Mouse (Mus musculus) telencephalon, adult 2 months (tissue): ENCODE measurements around the gene Pex14.
"Not testable (repeated sequence)": the region's sequence is repeated elsewhere in the genome, so short reads cannot be mapped to it uniquely, and the experiment has no call there.

Experiments
- DNase-seq: peaks from one replicate; pipeline ENCODE4 v3.0.0-alpha.2; 2011; ENCODE audit warnings: low read depth, low spot score

The Pex14 gene

GRCm38 (mm10) chr4:149103875-149104561 lies 4.3 kb upstream of the Pex14 start, which contains the start of gene Dffa:
Gene Dffa (plus strand): TSS chr4:149104146.
- peak; percentile 72 for DNase-seq

DNA sequence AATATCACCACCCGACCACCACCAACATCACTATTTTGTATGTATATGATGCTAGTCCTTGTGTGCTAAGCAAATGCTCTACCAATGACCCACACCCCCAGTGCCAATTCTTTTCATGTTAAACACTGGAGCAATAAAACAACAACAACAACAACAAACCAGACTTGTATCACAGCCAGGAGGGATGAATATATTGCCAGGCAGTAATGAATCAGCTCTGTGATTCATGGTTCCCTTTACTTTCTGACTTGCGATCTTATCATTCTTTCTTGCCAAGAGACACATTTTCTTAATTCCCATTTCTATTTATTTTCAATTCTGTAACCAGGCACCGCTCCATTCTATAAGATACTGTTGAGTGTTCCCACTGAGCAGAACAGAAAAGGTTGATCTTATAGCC lies 1.8 kb upstream of the Pex14 start:
- no peak for DNase-seq

DNA sequence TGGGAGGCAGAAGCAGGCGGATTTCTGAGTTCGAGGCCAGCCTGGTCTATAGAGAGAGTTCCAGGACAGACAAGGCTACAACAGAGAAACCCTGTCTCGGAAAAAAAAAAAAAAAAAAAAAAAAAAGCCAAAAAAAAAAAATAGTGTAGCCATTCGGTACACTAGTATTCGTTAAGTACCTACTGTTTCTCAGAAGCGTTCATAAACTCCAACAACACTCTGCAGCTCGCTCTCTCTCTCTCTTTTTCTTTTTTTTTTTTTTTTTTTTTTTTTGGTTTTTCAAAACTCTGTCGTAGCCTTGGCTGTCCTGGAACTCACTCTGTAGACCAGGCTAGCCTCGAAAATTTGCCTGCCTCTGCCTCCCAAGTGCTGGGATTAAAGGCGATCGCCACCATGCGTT lies 773 bp upstream of the Pex14 start:
- DNase-seq, result not testable (repeated sequence)

GRCm38 (mm10) chr4:149098571-149098970 lies 1.1 kb downstream of the Pex14 start:
- no peak for DNase-seq

DNA sequence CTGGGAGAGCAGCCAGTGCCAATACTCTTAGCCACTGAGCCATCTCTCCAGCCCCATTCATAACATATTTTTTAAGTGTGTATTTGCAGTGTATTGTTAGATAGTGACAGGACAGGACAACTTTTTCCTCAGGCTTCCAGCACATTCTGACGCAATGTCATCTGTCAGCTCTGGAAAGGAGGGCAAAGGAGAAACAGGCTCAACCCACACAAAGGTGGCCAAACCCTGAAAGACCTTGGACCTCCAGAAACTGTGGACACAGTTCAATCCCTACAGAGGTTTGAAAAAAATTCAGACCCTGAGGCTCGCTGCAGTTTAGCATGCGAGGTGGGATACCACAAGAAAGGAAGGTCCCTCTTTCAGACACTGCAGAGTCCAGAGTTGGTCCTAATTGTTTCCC lies 1.7 kb downstream of the Pex14 start:
- DNase-seq, result no peak

DNA sequence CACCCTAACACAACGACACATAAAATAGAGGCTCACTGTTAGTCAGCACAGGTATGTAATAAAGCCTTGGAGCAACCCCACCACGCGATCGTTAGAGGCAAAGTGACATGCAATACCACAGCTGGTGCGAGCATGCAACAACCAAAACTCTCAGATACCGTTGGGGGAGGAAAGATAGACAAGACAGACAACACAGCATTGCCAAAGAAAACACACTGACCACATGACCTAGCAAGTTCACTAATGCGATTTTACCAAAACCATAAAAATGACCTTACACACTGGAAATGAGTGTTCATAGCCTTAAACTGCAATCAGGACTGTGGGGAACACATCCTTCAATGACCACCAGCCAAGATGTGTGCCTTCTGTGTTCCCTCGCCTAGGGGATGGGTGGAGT lies 8.3 kb downstream of the Pex14 start:
- DNase-seq, result no peak

DNA sequence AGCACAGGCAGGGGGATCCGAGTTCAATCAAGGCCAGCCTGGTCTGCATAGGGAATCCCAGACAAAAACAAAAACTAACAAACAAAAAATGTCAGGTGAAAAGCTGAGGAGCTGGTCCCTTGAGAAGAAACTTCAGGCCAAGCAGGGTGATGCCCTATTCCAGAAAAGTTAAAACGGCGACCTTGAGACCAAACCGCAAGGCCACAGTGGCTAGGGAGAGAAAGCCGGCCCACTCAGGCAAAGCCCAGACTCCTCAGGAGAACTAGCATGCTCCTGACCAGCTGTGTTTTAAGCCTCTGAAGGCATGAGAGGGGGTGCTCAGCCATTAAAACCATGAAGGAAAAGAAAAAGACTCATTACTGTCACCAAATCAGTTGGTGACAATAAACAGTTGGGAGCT lies 14.3 kb downstream of the Pex14 start:
- DNase-seq, result no peak

GRCm38 (mm10) chr4:149081528-149081927 lies 18.1 kb downstream of the Pex14 start:
- no peak for DNase-seq

DNA sequence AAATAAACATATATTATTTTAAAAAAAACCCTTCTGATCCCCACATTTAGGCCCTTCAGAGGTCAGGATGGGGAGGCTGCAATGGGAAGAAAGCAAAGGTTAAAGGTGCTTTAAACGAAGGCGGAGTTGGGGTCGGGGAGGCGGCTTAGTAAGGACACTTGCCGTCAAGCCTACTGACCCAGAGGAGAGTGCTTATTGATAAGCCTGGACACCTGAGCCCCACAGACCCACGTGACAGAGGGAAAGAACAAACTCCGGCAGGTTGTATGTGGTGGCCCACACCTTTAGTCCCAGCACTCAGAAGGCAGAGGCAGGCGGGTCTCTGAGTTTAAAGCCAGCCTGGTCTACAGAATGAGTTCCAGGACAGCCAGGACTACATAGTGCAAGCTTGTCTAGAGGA lies 19.6 kb downstream of the Pex14 start:
- no peak for DNase-seq

- DNase-seq, result no peak
Observed at GRCm38 (mm10) chr4:149079629-149080028, 20.0 kb downstream of the Pex14 start.

DNA sequence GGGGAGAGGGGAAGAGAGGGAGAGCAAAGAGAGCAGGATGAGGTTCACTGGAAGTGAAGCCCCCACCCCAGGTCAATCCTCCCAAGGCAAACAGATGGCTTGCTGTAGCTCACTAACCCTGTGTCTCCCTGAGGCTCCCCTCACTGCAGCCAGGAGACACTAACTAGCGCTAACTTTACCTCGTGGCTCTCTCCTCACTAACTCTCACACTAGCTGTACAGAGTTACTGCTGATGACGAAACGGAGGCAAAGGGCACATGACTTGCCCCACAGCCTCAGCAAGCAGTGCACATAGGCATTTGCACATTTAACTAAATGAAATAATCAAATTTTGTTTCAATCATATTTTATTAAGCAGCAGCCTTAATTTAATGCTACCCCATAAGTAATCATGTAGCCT lies 21.4 kb downstream of the Pex14 start:
- DNase-seq, result no peak

DNA sequence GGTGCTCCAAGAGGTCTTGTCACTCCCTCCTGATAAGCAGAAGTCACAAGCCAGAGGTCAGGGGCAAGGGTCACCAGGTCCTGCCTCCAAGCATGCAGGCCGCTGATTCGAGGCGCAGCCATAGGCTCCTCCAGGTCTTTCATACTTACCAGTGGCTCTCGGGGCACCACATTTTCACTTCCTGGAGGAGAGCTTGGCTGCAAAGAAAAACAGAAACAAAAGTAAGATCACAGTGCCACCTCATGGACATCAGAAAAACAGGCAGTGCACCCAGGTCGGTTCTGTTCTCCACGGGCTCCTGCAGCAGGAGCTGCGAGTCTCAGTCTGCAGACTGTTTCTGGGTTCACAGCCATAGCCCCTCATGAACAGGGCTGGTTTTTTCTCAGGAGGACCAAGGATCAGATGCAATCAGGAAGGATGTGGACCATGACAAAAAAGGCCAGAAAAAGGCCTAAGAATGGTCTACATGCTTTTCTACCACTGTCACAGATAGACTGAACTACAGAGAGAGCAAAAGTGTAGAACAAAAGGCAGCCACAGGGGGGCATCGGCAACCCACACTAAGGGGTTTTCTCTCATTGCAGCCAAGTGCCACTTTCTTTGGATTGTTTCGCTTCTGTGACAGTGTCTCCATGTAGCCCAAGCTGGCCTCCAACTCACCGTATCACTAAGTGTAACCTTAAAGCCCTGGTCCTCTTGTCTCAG lies 23.7 kb downstream of the Pex14 start:
- peak; percentile 55 for DNase-seq

DNA sequence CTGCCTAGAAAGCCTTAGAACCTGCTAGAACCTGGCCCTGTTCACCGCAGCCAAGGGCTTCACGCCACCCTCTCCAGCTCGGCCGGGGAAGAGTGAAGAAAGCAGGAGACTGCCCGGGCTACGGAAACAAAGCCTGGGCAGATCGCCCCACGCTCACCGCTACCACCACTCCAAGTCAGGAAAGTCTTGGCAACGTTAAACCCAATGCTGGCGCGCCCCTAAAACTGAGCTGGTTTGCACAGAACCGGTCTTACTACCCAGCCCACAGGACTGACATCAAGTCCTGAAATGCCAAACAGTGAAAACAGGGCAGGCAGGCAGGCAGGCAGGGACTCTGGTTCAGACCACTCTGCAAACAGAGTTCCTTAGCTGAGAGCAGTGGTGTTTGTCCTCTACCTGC lies 24.6 kb downstream of the Pex14 start:
- no peak for DNase-seq

DNA sequence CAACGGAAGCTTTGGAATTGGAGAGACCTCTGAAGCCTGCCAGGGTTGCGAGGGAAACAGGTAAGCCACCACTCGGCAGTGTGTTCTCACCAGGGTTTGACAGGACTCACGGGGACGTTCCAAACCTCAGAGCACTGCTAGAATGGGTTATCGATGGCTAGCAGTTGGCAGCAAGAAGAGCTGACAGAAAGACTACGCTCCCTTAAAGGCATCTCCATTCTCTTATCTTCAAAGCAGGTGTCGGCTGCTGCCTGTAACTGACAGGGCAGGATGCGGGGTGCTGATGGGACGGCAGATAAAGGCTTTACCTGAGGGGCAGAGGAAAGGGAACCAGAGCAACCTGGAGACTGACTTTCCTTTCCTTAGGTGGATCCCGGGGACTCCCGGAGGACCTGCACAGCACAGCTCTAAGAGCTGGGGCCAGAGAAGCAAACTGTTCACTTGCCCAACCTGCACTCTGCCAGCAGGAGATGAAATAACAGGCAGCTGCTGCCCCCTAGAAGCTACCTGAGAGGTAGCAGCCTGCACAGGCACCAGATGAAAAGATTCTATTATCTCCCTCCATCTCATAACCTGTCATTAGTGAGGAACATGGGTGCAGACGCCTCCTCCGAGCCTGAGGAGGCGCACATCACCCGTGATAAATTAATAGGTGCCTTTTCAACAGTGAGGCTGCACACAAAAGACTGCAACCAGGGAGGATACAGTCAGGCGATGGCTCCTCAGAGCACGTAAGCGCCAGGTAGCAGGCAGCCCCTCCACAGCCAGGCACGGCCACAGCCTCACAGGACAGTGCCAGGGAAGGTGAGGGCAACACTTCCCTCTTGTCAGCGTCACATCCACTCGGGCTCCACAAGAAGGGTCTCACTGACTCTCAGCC lies 32.8 kb downstream of the Pex14 start:
- peak; percentile 21 for DNase-seq

DNA sequence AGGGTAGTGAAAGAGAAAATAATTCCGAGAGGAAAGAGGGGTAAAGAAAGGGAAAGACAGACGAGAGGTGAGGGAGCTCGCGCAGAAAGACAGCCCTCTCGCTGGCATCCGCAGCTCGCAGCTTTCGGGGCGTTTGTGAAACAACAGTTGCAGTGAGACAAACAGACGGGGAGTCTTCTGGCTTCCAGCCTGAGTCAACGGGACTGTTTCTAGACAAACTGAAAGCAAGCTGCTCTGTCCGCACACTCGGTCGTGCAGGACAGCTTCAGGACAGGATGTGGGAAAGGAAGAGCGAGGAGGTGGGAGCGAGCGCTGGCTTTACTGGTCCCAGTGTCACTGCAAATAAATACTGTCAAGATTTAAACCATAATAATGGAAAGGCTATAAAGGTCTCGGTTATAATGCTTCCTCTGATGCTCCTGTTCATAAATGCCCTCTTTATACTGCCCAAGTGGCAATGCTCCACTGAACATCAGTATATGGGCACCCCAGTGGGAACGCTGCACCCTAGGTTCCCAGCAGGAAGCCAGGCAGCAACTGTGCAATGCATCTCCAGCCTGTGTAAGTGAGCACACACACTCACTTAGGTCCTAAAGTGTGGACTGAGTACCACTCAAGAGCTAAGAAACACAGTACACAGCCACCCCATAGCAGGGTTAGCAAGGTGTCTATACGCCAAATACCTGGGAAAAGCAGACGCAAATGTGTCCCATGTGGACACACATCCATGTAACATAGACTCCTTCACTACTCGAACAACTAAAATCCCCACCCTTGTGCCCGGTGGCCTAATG lies 35.4 kb downstream of the Pex14 start:
- DNase-seq, result no peak

DNA sequence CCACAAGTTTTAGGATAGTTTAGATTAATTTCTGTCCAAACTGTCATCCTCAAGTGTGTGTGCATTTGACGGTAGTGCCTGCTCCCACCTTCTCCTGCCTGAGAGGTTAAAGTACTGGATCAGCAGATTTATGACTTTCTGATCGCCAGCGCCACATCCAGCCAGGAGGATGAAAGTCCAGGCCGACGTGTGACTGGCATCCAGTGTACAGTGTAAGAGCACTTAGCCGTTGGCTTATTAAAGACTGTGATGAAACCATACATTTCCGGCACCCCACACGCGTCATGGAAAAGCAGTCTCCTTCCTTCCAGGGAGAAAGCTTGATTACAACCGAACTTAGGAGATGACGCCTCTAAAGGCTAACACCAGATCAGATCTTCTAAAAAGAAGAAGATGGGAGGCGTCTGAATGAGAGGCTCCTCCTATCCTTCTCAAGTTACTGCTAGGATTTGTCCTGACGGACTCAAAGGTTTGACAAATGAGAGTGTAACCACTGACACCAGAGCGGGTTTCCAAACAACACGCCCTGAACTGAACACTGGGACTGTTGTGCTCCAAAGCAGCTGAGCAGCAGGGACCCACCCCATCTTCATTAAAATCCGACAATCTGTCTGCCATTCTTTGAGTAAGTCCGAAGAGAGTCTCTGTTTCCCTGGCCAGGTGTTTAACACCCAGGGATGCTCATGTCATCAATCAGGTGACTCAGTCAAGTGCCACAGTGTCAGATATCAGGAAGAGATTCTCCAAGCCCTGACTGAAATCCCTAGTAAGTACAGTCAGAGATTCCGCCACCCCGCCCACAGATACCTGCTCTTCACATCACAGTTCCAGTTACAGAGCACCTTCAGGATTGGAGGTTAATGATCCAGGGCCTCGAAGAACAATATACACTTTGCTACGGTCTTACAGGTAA lies 37.0 kb downstream of the Pex14 start:
- no peak for DNase-seq

DNA sequence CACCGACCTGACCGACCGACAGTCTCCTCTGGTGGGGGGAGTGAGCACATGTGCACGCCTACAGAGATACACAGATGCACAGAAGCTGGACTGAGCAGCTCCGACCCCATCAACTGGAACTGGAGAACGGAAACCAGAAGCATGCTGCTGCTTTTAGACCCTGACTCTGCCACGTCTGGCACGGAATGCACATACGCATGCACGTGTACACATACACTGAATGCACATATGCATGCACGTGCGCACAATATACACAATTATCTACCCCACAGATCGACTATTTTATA lies 38.3 kb downstream of the Pex14 start:
- DNase-seq, result no peak

DNA sequence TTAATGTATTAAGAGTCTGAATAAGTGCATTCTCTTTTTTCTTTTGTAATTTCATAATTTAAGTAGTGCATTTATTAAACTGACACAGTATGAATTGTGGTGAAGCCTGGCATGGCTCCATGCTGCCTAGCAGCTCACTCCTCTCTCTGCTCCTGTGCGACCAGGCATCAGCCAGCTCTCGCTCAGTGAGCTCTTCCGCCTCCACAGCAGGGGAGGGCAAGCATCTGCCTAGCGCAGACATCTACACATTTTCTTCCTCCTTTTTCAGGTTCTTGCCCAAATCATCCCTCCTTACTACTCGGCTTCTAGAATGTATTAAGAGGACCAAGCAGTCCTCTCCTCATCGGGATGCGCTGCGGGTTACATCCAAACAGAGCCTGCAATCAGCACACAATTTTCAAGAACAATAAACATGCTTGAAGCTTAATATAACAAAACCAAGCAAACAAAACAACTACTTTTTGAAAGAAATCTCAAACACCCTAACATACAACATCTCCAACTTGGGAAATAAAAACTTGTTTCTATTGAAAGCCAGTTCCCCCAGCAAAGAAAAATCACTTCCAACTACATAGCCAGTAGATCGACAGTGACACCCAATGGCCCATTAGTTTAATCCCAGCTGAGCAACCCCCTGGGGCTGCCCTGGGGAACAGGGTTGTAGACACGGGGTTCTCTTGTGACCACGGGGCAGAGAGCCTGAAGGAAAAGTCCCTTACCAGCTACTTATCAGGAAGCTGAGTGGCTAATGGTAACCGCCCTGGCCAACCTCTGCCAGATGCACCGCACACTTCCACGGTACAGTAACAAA lies 38.9 kb downstream of the Pex14 start:
- no peak for DNase-seq

GRCm38 (mm10) chr4:149059713-149060112 lies 40.0 kb downstream of the Pex14 start:
- no peak for DNase-seq

DNA sequence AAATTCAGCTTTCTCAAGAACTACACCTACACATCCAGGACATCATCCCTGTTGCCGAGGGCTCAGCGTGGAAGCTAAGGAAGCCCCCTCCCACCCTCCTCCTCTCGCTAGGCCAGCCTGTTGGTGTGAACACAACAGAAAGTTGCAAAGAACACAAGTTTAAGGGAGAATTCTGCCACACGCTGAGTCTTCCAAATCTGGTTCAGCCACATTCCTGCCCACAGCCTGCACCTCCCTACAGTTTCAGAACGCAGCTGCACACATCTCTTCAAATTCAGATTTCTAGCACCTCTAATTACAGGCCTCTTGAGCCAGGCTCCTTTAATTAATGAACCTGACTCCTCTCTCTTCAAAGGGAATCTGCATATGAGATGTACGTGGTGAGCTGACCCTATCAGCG lies 41.4 kb downstream of the Pex14 start:
- no peak for DNase-seq
